Mouse (Mus musculus) MEL (cell line): Measurements from ENCODE around the gene Vps4b.
A peak's percentile ranks its signal among the peaks of the same experiment; 100 is the strongest.

ENCODE experiments used
- CTCF ChIP-seq, 3 experiments: IDR thresholded peaks in 2 of 3; conservative IDR thresholded peaks in 1 of 3; 2 replicates each; pipeline ENCODE4 v1.5.1; 2011 to 2012; ENCODE audit warnings: low read length in 3 of 3, low read depth in 2 of 3, mild to moderate bottlenecking in 2 of 3, improper control_type of control experiment in 1 of 3, inconsistent platforms in 1 of 3, mixed read lengths in 1 of 3, moderate library complexity in 1 of 3; ENCODE audit not compliant: control insufficient read depth in 1 of 3, insufficient read depth in 1 of 3, poor library complexity in 1 of 3, severe bottlenecking in 1 of 3
- E2F4 ChIP-seq: IDR thresholded peaks from 2 replicates; pipeline ENCODE4 v1.6.1; 2011; ENCODE audit warnings: low read depth, low read length, improper control_type of control experiment, borderline replicate concordance
- ELF1 ChIP-seq: IDR thresholded peaks from 2 replicates; pipeline ENCODE4 v1.6.1; 2014; ENCODE audit warnings: low read depth, mild to moderate bottlenecking, inconsistent platforms, low read length, improper control_type of control experiment, moderate library complexity
- EP300 ChIP-seq, 2 experiments: IDR thresholded peaks; 2 replicates each; pipeline ENCODE4 v1.6.1; 2011; ENCODE audit warnings: improper control_type of control experiment in 2 of 2, low read length in 2 of 2, low read depth in 1 of 2, mild to moderate bottlenecking in 1 of 2
- KAT2A ChIP-seq: conservative IDR thresholded peaks from 2 replicates; pipeline ENCODE4 v1.6.1; 2012; ENCODE audit warnings: low read depth, low read length, improper control_type of control experiment, inconsistent platforms
- MAX ChIP-seq: IDR thresholded peaks from 2 replicates; pipeline ENCODE4 v1.6.1; 2011; ENCODE audit warnings: low read length, improper control_type of control experiment
- POLR2A ChIP-seq, 2 experiments: IDR thresholded peaks; 2 replicates each; pipeline ENCODE4 v1.6.1; 2011 to 2012; ENCODE audit warnings: low read length in 2 of 2, mild to moderate bottlenecking in 2 of 2, control low read depth in 1 of 2, improper control_type of control experiment in 1 of 2, low read depth in 1 of 2, moderate library complexity in 1 of 2; ENCODE audit not compliant: control insufficient read depth in 1 of 2, insufficient read depth in 1 of 2, poor library complexity in 1 of 2
- POLR2AphosphoS2 ChIP-seq: IDR thresholded peaks from 2 replicates; pipeline ENCODE4 v1.6.1; 2011; ENCODE audit warnings: low read length, improper control_type of control experiment
- POLR2AphosphoS5 ChIP-seq: IDR thresholded peaks from 2 replicates; pipeline ENCODE4 v1.6.1; 2012; ENCODE audit warnings: low read depth, borderline replicate concordance, mild to moderate bottlenecking, inconsistent platforms, low read length, moderate library complexity, mixed read lengths
- SIN3A ChIP-seq: IDR thresholded peaks from 2 replicates; pipeline ENCODE4 v1.6.1; 2012; ENCODE audit warnings: low read length, improper control_type of control experiment, inconsistent platforms
- TAL1 ChIP-seq: IDR thresholded peaks from 2 replicates; pipeline ENCODE4 v1.6.1; 2012; ENCODE audit warnings: mild to moderate bottlenecking, inconsistent platforms, low read length, moderate library complexity, mixed read lengths
- ZC3H11A ChIP-seq: IDR thresholded peaks from 2 replicates; pipeline ENCODE4 v1.6.1; 2012; ENCODE audit warnings: low read depth, mild to moderate bottlenecking, inconsistent platforms, low read length, improper control_type of control experiment
- ZMIZ1 ChIP-seq: IDR thresholded peaks from 2 replicates; pipeline ENCODE4 v1.6.1; 2012; ENCODE audit warnings: low read depth, mild to moderate bottlenecking, inconsistent platforms, low read length, improper control_type of control experiment, moderate library complexity

- TF ChIP-seq KAT2A, result no peak
- no peak for TF ChIP-seq POLR2A (IDR thresholded peaks at IDR 0.05; ENCODE audit: control insufficient read depth in 1 of 2, insufficient read depth in 1 of 2, low read depth in 1 of 2, low read length in 2 of 2, poor library complexity in 1 of 2)
- no peak for TF ChIP-seq POLR2AphosphoS5
- TF ChIP-seq ELF1, result no peak
- TF ChIP-seq ZMIZ1, result no peak
- TF ChIP-seq TAL1, result no peak
- no peak for TF ChIP-seq ZC3H11A
- peak; percentile 16 to 50; a peak in 1 of 4 replicates for TF ChIP-seq EP300 (IDR thresholded peaks at IDR 0.05; ENCODE audit: low read depth in 1 of 2, low read length in 2 of 2)
- no peak for TF ChIP-seq MAX
- TF ChIP-seq CTCF (IDR thresholded peaks at IDR 0.05 in 2 of 3, conservative IDR thresholded peaks at IDR 0.05 in 1 of 3; ENCODE audit: control insufficient read depth in 1 of 3, insufficient read depth in 1 of 3, low read depth in 2 of 3, low read length in 3 of 3, poor library complexity in 1 of 3, severe bottlenecking in 1 of 3), result no peak
- no peak for TF ChIP-seq POLR2AphosphoS2
- no peak for TF ChIP-seq E2F4
- TF ChIP-seq SIN3A, result no peak
Observed at GRCm38 (mm10) chr1:106748555-106749315, 47.8 kb downstream of the Vps4b start.
